In genomic region chr17:80084424-80084823, GRCm38 (mm10) we compare ENCODE assay signal across 13 mouse cellular contexts. TPM values are rescaled to one million over a fixed set of nuclear protein-coding genes. Genes with fewer than 3 reads are reported as not detected.
A peak's percentile ranks its signal among the peaks of the same experiment; 100 is the strongest.
DNase-seq lines count a peak whose midpoint lies in the region; ATAC-seq and TF ChIP-seq lines count a peak whose summit lies in the region.
"Had no signal": no experiment of that assay in that cellular context is flagged by ENCODE, and none has a peak within 500 bp of the region (broad histone marks: within the 10 kb centered on the region; RNA-seq: fewer than 3 reads in every experiment).

No protein-coding gene starts in this region.

- no peaks in the 10 kb centered on the region for H3K27me3 ChIP-seq in heart, postnatal 0 days (ENCODE audit: control insufficient read depth, insufficient read depth, low read length)
- H3K27me3 ChIP-seq: embryonic facial prominence, embryonic 12.5 days; hindbrain, embryonic 15.5 days; kidney, embryonic 15.5 days; limb, embryonic 13.5 days had no signal

- TF ChIP-seq CTCF in heart, postnatal 0 days (IDR thresholded peaks at IDR 0.05; ENCODE audit: low read depth) = no peak

- no peak overlapping the region for H3K9ac ChIP-seq in heart, postnatal 0 days (replicated peaks; ENCODE audit: low read depth, low read length)
- H3K9ac ChIP-seq: embryonic facial prominence, embryonic 12.5 days; hindbrain, embryonic 15.5 days; kidney, embryonic 15.5 days; limb, embryonic 13.5 days had no signal

- no peak for TF ChIP-seq EP300 in heart, postnatal 0 days (IDR thresholded peaks at IDR 0.05; ENCODE audit: low read depth)

- no peak for DNase-seq in heart, postnatal 0 days (ENCODE audit: low spot score)
- no peak for DNase-seq in heart, postnatal 25 days (ENCODE audit: low spot score)
- DNase-seq in layer of hippocampus, postnatal 36 days = peak; percentile 31 to 37
- peak; percentile 33 for DNase-seq in skeletal muscle tissue, adult 2 months (ENCODE audit: low read depth, low spot score)
- no peak for DNase-seq in natural killer cell, adult 2 months (ENCODE audit: low spot score in 2 of 2)
- no peak for DNase-seq in kidney, postnatal 25 days
- DNase-seq: lung, postnatal 10 days had no signal

- intact Hi-C loops in heart, postnatal 25 days (cut with DNase I) = no loop called here

- no peaks in the 10 kb centered on the region for H3K36me3 ChIP-seq in heart, postnatal 0 days (replicated peaks; ENCODE audit: control insufficient read depth, insufficient read depth, low read length)
- H3K36me3 ChIP-seq: embryonic facial prominence, embryonic 12.5 days; hindbrain, embryonic 15.5 days; kidney, embryonic 15.5 days; limb, embryonic 13.5 days had no signal

- H3K4me2 ChIP-seq in heart, postnatal 0 days (ENCODE audit: low read depth, low read length) = 0 out of 2 replicates have a peak overlapping the region, but pooled peaks have one; percentile 15
- H3K4me2 ChIP-seq: embryonic facial prominence, embryonic 12.5 days; hindbrain, embryonic 15.5 days; kidney, embryonic 15.5 days; limb, embryonic 13.5 days had no signal

- peak overlapping the region; percentile 55 for H3K27ac ChIP-seq in heart, postnatal 0 days (ENCODE audit: low read depth)
- H3K27ac ChIP-seq: embryonic facial prominence, embryonic 12.5 days; hindbrain, embryonic 15.5 days; kidney, embryonic 15.5 days; limb, embryonic 13.5 days; stomach, postnatal 0 days had no signal

- peak; percentile 63 for ATAC-seq in heart, postnatal 0 days (ENCODE audit: insufficient read depth, low read depth)
- ATAC-seq in frontal cortex, adult (ENCODE audit: low TSS enrichment) = peak; percentile 90

- H3K9me3 ChIP-seq in heart, postnatal 0 days (replicated peaks; ENCODE audit: control insufficient read depth, low read length) = no peaks in the 10 kb centered on the region
- H3K9me3 ChIP-seq: embryonic facial prominence, embryonic 12.5 days; hindbrain, embryonic 15.5 days; kidney, embryonic 15.5 days had no signal

- WGBS in heart, postnatal 0 days = 14% methylated on average over 9 of the region's 9 CpGs

- H3K4me3 ChIP-seq in heart, postnatal 0 days (ENCODE audit: low read depth, low read length) = no peak overlapping the region
- H3K4me3 ChIP-seq: embryonic facial prominence, embryonic 12.5 days; hindbrain, embryonic 15.5 days; kidney, embryonic 15.5 days; limb, embryonic 13.5 days had no signal

- H3K4me1 ChIP-seq in heart, postnatal 0 days (ENCODE audit: control insufficient read depth, insufficient read depth) = peaks cover 5% of the 10 kb centered on the region; the same call in 1 of the 2 replicates
- H3K4me1 ChIP-seq: embryonic facial prominence, embryonic 12.5 days; hindbrain, embryonic 15.5 days; kidney, embryonic 15.5 days; limb, embryonic 13.5 days had no signal

RNA-seq across cellular contexts. Expression of gene Hnrnpll, which starts 22.3 kb away (rescaled TPM):
- total RNA-seq in heart, postnatal 0 days (2014; rRNA removed; ENCODE audit: low replicate concordance) = 36.8 and 37.5 TPM in 2 replicates
- 19.0 TPM in 2 replicates for polyA plus RNA-seq in heart, postnatal 0 days (2015; fragmentation: Nextera tagmentation; extraction: Ambion mirVana)
- 10 to 100 TPM; 21.0 to 22.3 TPM for total RNA-seq in heart, postnatal 25 days (2021)
- 10 to 100 TPM; 62.3 to 66.0 TPM for total RNA-seq in layer of hippocampus, postnatal 36 days (2021)

RNA-seq across cellular contexts. Expression of gene Galm, which starts 42.8 kb away (rescaled TPM):
- 15.4 and 19.7 TPM in 2 replicates for total RNA-seq in heart, postnatal 0 days (2014; rRNA removed; ENCODE audit: low replicate concordance)
- 9.6 and 10.7 TPM in 2 replicates for polyA plus RNA-seq in heart, postnatal 0 days (2015; fragmentation: Nextera tagmentation; extraction: Ambion mirVana)
- total RNA-seq in heart, postnatal 25 days (2021) = 10 to 100 TPM; 14.1 to 14.5 TPM
- total RNA-seq in layer of hippocampus, postnatal 36 days (2021) = 1 to 10 TPM; 4.1 to 4.5 TPM

Comparison
In these comparisons a context has a peak if more than half of its experiments do, and no peak if none do; other contexts are left out.
1. DNase-seq: peak in layer of hippocampus, postnatal 36 days (2 of 2) and skeletal muscle tissue, adult 2 months (single experiment); none in heart, postnatal 0 days (single experiment), heart, postnatal 25 days (single experiment), natural killer cell, adult 2 months (0 of 2) and kidney, postnatal 25 days (0 of 2).